Mouse (Mus musculus) 416B (cell line): ENCODE measurements at regions not wholly inside any gene's neighbourhood (a gene's known extent, or its start where the extent isn't known, plus 50 kb on each side); places are given as distances from the start of the nearest gene placed in this dataset.

Source experiments
- DNase-seq: peaks from one replicate; pipeline ENCODE4 v3.0.0; 2011; ENCODE audit warnings: low read depth

GRCm38 (mm10) chr9:27694805-27695593 is 95.6 kb upstream of the Opcml start:
- no peak for DNase-seq

- no peak for DNase-seq
Observed at GRCm38 (mm10) chr9:27701559-27701958, 89.0 kb upstream of the Opcml start.

GRCm38 (mm10) chr9:27702140-27702539 is 88.4 kb upstream of the Opcml start:
- no peak for DNase-seq

- no peak for DNase-seq
Observed at GRCm38 (mm10) chr9:27704001-27704400, 86.6 kb upstream of the Opcml start.

GRCm38 (mm10) chr9:27723840-27724408 is 66.7 kb upstream of the Opcml start:
- DNase-seq, result no peak

GRCm38 (mm10) chr9:27724576-27724975 is 66.0 kb upstream of the Opcml start:
- no peak for DNase-seq

- DNase-seq, result no peak
Observed at GRCm38 (mm10) chr9:27728652-27729557, 61.7 kb upstream of the Opcml start.

GRCm38 (mm10) chr9:27729558-27729889 is 61.1 kb upstream of the Opcml start:
- DNase-seq, result no peak

GRCm38 (mm10) chr9:27739287-27739686 is 51.3 kb upstream of the Opcml start:
- DNase-seq, result peak; percentile 27
